Mouse (Mus musculus): ENCODE measurements at regions not wholly inside any gene's neighbourhood (a gene's known extent, or its start where the extent isn't known, plus 50 kb on each side); places are given as distances from the start of the nearest gene placed in this dataset.

GRCm38 (mm10) chr16:25058812-25059501 lies 227.7 kb upstream of the Tprg start:
- peak; percentile 98 for ATAC-seq (ENCODE audit: low FRiP score, low TSS enrichment)
- H3K9me3 ChIP-seq (ENCODE audit: low read length) = no peaks in the 10 kb centered on the region
- H3K4me2 ChIP-seq (replicated peaks; ENCODE audit: low read depth, low read length) = peak overlapping the region; percentile 70
- no peaks in the 10 kb centered on the region for H3K27me3 ChIP-seq (ENCODE audit: insufficient read depth, low read length)
- peak overlapping the region; percentile 79 for H3K9ac ChIP-seq (replicated peaks; ENCODE audit: low read length)
- peak overlapping the region; percentile 66 for H3K4me3 ChIP-seq (ENCODE audit: low read length)
- H3K27ac ChIP-seq (ENCODE audit: low read length) = peak overlapping the region; percentile 98
- H3K36me3 ChIP-seq (ENCODE audit: insufficient read depth, low read length) = no peaks in the 10 kb centered on the region
- WGBS = under 1% methylated on average over 36 of the region's 36 CpGs
- H3K4me1 ChIP-seq (ENCODE audit: insufficient read depth, low read length) = peaks cover 25% of the 10 kb centered on the region

GRCm38 (mm10) chr16:25059504-25059992 lies 227.1 kb upstream of the Tprg start:
- H3K4me1 ChIP-seq (ENCODE audit: insufficient read depth, low read length) = peaks cover 25% of the 10 kb centered on the region
- ATAC-seq (ENCODE audit: low FRiP score, low TSS enrichment) = no peak
- H3K36me3 ChIP-seq (ENCODE audit: insufficient read depth, low read length) = no peaks in the 10 kb centered on the region
- H3K9ac ChIP-seq (replicated peaks; ENCODE audit: low read length) = peak overlapping the region; percentile 79
- H3K4me2 ChIP-seq (replicated peaks; ENCODE audit: low read depth, low read length) = peak overlapping the region; percentile 70
- no peaks in the 10 kb centered on the region for H3K9me3 ChIP-seq (ENCODE audit: low read length)
- no peaks in the 10 kb centered on the region for H3K27me3 ChIP-seq (ENCODE audit: insufficient read depth, low read length)
- H3K27ac ChIP-seq (ENCODE audit: low read length) = peak overlapping the region; percentile 98
- peak overlapping the region; percentile 66 for H3K4me3 ChIP-seq (ENCODE audit: low read length)
- 3% methylated on average over 12 of the region's 12 CpGs for WGBS

GRCm38 (mm10) chr16:25060266-25060665 lies 226.4 kb upstream of the Tprg start:
- Histone ChIP-seq H3K9ac (replicated peaks; ENCODE audit: low read length) (peak overlapping the region; percentile 79; the same call in 1 of the 2 replicates), H3K27me3 (ENCODE audit: insufficient read depth, low read length) (no peaks in the 10 kb centered on the region), H3K4me3 (ENCODE audit: low read length) (no peak overlapping the region), H3K4me1 (ENCODE audit: insufficient read depth, low read length) (peaks cover 25% of the 10 kb centered on the region), H3K4me2 (replicated peaks; ENCODE audit: low read depth, low read length) (peak overlapping the region; percentile 70), H3K36me3 (ENCODE audit: insufficient read depth, low read length) (no peaks in the 10 kb centered on the region), H3K9me3 (ENCODE audit: low read length) (no peaks in the 10 kb centered on the region), H3K27ac (ENCODE audit: low read length) (peak overlapping the region; percentile 98)
- no peak for ATAC-seq (ENCODE audit: low FRiP score, low TSS enrichment)
- 76% methylated on average over 8 of the region's 8 CpGs for WGBS

DNA sequence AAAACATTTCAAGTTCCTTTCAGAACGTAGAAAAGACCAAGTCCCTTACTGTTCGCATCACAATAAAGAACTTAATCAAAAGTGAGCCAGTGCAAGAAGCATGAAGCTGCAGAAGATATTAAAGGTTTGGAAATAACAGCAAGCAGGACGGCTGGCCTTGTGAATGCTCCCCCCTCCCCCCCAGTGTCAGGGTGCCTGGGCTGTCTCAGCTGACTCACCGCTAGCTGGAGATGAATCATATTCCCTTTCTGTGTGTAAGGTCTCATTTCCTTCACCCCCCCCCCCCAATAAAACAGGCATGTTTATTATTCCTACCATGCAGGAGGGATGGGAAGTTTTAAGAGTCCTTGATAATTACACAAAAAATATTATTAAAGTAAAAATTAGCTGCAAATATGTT lies 225.0 kb upstream of the Tprg start:
- no peak overlapping the region for H3K9ac ChIP-seq (replicated peaks; ENCODE audit: low read length)
- H3K27me3 ChIP-seq (ENCODE audit: insufficient read depth, low read length) = no peaks in the 10 kb centered on the region
- no peak overlapping the region for H3K27ac ChIP-seq (ENCODE audit: low read length)
- H3K4me2 ChIP-seq (replicated peaks; ENCODE audit: low read depth, low read length) = no peak overlapping the region
- H3K4me1 ChIP-seq (ENCODE audit: insufficient read depth, low read length) = peaks cover 29% of the 10 kb centered on the region
- WGBS = 68% methylated on average over 4 of the region's 4 CpGs
- ATAC-seq (ENCODE audit: low FRiP score, low TSS enrichment) = no peak
- no peak overlapping the region for H3K4me3 ChIP-seq (ENCODE audit: low read length)
- no peaks in the 10 kb centered on the region for H3K9me3 ChIP-seq (ENCODE audit: low read length)
- no peaks in the 10 kb centered on the region for H3K36me3 ChIP-seq (ENCODE audit: insufficient read depth, low read length)

DNA sequence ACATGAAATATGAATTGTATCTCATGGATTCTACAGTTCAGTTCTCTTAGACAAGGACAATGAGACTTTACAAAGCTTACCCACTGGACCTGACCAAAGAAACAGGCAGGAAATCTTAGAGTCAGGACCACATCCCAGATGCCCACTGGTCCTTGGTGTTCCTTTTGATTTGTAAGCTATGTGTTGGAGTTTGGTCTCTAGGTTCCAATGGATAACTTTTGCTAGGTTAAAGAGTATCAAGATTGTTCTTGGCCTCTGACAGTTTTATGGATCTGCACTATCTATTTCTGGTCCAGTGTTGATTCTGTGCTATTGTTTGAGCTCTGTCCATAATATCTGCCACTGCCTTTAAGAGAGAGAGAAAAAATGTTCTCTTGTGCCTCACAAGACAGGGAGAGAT lies 222.6 kb upstream of the Tprg start:
- no peak for ATAC-seq (ENCODE audit: low FRiP score, low TSS enrichment)
- Histone ChIP-seq H3K9me3 (ENCODE audit: low read length) (no peaks in the 10 kb centered on the region), H3K27ac (ENCODE audit: low read length) (no peak overlapping the region), H3K4me3 (ENCODE audit: low read length) (no peak overlapping the region), H3K4me2 (replicated peaks; ENCODE audit: low read depth, low read length) (no peak overlapping the region), H3K9ac (replicated peaks; ENCODE audit: low read length) (no peak overlapping the region), H3K36me3 (ENCODE audit: insufficient read depth, low read length) (no peaks in the 10 kb centered on the region), H3K27me3 (ENCODE audit: insufficient read depth, low read length) (no peaks in the 10 kb centered on the region), H3K4me1 (ENCODE audit: insufficient read depth, low read length) (peaks cover 29% of the 10 kb centered on the region)

- H3K27me3 ChIP-seq (ENCODE audit: insufficient read depth, low read length) = no peaks in the 10 kb centered on the region
- 15% methylated on average over 4 of the region's 4 CpGs for WGBS
- H3K27ac ChIP-seq (ENCODE audit: low read length) = no peak overlapping the region
- no peak overlapping the region for H3K9ac ChIP-seq (replicated peaks; ENCODE audit: low read length)
- no peak for ATAC-seq (ENCODE audit: low FRiP score, low TSS enrichment)
- H3K4me3 ChIP-seq (ENCODE audit: low read length) = no peak overlapping the region
- no peak overlapping the region for H3K4me2 ChIP-seq (replicated peaks; ENCODE audit: low read depth, low read length)
- H3K36me3 ChIP-seq (ENCODE audit: insufficient read depth, low read length) = no peaks in the 10 kb centered on the region
- H3K4me1 ChIP-seq (ENCODE audit: insufficient read depth, low read length) = peaks cover 29% of the 10 kb centered on the region
- H3K9me3 ChIP-seq (ENCODE audit: low read length) = no peaks in the 10 kb centered on the region
Observed at GRCm38 (mm10) chr16:25064538-25064937, 222.1 kb upstream of the Tprg start.

DNA sequence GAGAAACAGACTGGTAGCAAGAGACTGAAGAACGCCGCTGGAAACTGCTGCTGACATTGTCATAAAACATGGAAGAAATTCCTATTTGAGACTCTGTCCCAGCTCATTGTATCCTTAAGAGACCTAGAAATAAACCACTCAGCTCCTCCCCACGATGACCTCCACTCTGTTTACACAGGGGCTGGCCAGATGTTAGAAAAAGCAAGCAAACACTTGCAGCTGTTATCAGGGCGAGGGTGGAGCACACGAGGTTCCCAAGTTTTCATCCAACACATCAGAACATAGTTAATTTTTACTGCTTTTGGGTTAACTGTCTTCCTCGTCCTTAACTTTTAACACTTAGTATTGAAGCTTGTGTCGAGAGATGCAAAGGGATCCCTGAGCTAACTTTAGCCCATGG lies 219.8 kb upstream of the Tprg start:
- H3K27ac ChIP-seq (ENCODE audit: low read length) = no peak overlapping the region
- H3K9ac ChIP-seq (replicated peaks; ENCODE audit: low read length) = no peak overlapping the region
- WGBS = 29% methylated on average over 7 of the region's 7 CpGs
- H3K27me3 ChIP-seq (ENCODE audit: insufficient read depth, low read length) = no peaks in the 10 kb centered on the region
- H3K9me3 ChIP-seq (ENCODE audit: low read length) = no peaks in the 10 kb centered on the region
- no peak overlapping the region for H3K4me2 ChIP-seq (replicated peaks; ENCODE audit: low read depth, low read length)
- peaks cover 17% of the 10 kb centered on the region for H3K4me1 ChIP-seq (ENCODE audit: insufficient read depth, low read length)
- no peaks in the 10 kb centered on the region for H3K36me3 ChIP-seq (ENCODE audit: insufficient read depth, low read length)
- H3K4me3 ChIP-seq (ENCODE audit: low read length) = no peak overlapping the region
- ATAC-seq (ENCODE audit: low FRiP score, low TSS enrichment) = no peak

DNA sequence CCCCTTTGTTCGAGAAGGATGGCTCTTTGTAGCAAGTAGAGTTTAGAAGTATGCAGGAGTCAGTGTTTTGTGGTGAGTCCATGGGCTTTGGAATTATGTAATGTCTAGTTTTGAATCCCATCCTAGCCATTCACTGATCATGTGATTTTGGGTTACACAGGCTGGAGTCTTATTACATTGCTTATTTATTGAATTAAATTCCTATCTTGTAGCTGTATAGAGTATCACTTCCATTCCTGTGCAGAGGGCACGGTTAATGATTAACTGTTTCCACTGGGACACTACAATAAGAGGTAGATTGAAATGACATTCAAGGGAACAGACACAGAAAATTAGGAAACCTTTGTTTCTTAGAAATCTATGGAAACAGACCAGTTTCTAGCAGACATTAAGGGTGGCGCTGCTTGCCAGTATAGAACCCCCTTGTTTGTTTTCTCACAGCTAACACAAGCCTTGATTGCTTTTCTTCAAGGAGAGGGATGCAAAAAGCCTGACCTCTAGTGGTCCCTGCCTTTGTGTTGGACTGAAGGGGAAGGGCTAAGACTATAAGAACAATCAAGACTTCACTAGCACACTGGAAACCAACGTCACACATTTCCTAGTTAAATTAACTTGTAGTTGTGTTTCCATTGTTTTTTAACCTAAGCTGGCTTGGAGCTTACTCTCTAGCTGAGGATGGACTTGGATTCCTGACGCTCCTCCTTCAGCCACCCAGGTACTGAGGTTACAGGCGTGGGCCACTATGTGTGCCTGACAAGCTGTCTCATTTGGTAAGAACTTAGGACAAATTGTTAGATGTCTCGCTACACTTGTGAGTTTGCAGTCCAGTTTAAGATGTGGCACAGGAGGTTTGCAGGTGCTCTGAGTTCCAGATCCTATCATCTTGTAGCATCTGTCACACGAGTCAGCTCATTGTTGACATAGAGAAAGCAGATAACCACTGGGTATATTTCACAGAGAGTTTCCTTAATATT lies 219.1 kb upstream of the Tprg start:
- no peaks in the 10 kb centered on the region for H3K27me3 ChIP-seq (ENCODE audit: insufficient read depth, low read length)
- H3K27ac ChIP-seq (ENCODE audit: low read length) = no peak overlapping the region
- ATAC-seq (ENCODE audit: low FRiP score, low TSS enrichment) = peak; percentile 79
- H3K9ac ChIP-seq (replicated peaks; ENCODE audit: low read length) = no peak overlapping the region; the same call in 1 of the 2 replicates
- H3K36me3 ChIP-seq (ENCODE audit: insufficient read depth, low read length) = no peaks in the 10 kb centered on the region
- 0 out of 2 replicates have a peak overlapping the region, but pooled peaks have one; percentile 5 for H3K4me2 ChIP-seq (replicated peaks; ENCODE audit: low read depth, low read length)
- H3K4me3 ChIP-seq (ENCODE audit: low read length) = no peak overlapping the region
- no peaks in the 10 kb centered on the region for H3K9me3 ChIP-seq (ENCODE audit: low read length)
- H3K4me1 ChIP-seq (ENCODE audit: insufficient read depth, low read length) = peaks cover 17% of the 10 kb centered on the region
- WGBS = 35% methylated on average over 8 of the region's 8 CpGs

- Histone ChIP-seq H3K4me2 (replicated peaks; ENCODE audit: low read depth, low read length) (no peak overlapping the region), H3K27ac (ENCODE audit: low read length) (no peak overlapping the region), H3K9me3 (ENCODE audit: low read length) (no peaks in the 10 kb centered on the region), H3K9ac (replicated peaks; ENCODE audit: low read length) (no peak overlapping the region), H3K4me1 (ENCODE audit: insufficient read depth, low read length) (no peaks in the 10 kb centered on the region), H3K36me3 (ENCODE audit: insufficient read depth, low read length) (no peaks in the 10 kb centered on the region), H3K27me3 (ENCODE audit: insufficient read depth, low read length) (no peaks in the 10 kb centered on the region), H3K4me3 (ENCODE audit: low read length) (no peak overlapping the region)
- ATAC-seq (ENCODE audit: low FRiP score, low TSS enrichment) = no peak
- WGBS = 91% methylated on average over 6 of the region's 6 CpGs
Observed at GRCm38 (mm10) chr16:25080811-25081210, 205.8 kb upstream of the Tprg start.
